Mouse (Mus musculus) adrenal gland, adult 18-20 months (tissue): ENCODE data around the gene Ngb. TPM values are rescaled to one million over a fixed set of nuclear protein-coding genes. Genes with fewer than 3 reads are reported as not detected.

Experiments used
- DNase-seq, 2 experiments: peaks; one replicate each; pipeline ENCODE4 v3.0.0; 2021 to 2022; ENCODE audit warnings: low spot score in 2 of 2
- total RNA-seq, 2 experiments: library from RNA; stranded (reverse); gene quantifications; 1 replicate in 1 of 2; 2 replicates in 1 of 2; pipeline ENCODE4 v1.2.3; 2021

The Ngb gene
- total RNA-seq, 2 experiments from 2014 or later: 3.5 to 4.2 TPM

DNA sequence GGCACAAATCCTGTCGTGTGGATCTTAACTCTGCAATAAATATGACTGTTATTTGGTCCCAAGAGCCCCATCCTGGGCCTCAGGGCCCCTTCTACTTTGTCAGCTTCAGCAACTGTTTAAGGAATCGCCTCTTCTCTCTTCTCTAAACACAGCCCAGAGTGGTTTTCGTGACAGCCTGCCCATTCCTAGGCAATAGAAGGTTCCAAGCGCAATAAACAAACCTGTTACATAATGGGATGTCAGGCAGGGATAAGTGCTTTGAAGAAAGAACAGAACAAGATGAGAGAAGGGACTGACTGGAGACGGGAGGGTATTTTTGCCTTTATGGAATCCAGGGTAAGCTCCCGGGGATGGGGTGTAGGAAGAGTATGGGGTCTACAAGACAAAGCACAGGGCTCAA lies 8.7 kb downstream of the Ngb start:
- DNase-seq: no peak

- no peak for DNase-seq
These were observed 9.1 kb downstream of the Ngb start for GRCm38 (mm10) chr12:87093249-87093648.

- DNase-seq: no peak
These were observed 10.4 kb downstream of the Ngb start for GRCm38 (mm10) chr12:87091916-87092315.

DNA sequence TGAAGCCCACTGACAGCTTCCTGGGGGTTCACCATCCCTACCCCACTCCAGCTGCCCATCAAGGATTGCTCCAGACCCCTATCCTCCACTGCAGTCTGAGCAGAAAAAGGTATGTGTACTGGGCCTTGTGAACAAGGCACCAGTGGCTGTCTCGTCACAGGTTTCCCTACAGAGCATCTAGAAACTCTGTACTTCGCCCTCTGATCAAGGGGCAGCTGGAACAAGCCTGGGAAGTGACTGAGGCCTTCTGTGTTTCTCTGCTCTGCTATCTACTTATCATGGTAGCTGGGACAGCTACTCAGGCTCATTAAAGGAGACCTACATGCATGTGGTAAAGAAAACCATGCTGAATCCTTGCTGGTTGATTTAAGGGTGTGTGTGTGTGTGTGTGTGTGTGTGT lies 12.6 kb downstream of the Ngb start:
- DNase-seq: no peak

DNA sequence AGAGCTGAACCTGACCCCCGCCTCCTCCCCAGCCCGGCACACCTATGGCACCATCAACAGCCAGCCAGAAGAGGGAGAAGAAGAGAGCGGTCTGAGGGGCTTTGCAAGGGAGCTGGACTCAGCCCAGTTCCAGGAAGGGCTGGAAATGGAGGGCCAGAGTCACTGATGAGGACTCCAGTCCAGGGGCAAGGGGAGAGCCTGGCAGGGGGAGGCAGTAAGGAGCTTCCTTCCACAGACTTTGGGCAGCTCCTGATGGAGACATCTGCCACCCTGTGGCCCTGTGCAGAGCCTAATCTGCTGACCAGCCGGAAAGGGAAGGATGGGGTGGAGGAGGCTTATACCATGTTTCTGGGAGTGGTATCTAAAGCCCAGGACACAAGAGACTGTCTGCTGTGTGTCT lies 13.1 kb downstream of the Ngb start:
- DNase-seq: no peak

DNA sequence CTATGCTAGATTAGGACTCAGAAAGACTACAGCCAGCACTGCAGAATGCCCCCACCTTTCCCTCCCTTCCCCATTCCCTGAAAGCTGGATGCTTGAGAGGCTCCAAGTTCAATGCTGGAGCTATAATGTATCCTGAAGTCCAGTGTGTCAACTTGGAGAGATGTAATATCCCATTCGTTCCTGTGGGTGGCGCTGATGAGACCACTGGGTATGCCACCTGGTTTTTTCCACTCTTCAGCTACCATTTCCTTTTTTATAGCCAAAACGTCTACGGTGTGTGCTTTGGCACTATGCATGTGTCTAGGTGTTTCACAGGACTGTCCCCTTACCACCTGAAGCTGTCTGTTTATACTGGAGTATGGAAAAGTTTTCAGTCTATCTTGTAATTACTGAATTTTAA lies 14.0 kb downstream of the Ngb start:
- no peak for DNase-seq

GRCm38 (mm10) chr12:87087236-87087635 lies 15.1 kb downstream of the Ngb start:
- DNase-seq: no peak

DNA sequence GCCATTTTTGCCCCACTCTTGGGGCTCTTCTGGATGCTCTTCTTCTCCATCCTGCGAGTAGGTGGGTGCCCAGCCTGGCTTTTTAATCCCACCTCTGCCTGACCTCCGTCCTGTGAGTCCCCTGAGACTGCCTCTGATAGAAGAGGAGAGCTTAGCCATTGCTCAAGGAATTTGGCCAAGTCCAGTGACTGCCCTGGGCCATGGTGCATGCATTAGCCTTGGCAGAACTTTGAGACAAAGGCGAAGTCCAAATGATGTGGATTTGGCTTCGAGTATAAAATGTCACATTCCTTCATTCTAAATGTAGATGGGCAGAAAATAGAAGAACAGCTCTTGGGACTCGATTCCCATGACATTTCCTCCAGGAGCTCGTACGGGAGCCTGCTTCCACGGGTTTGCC lies 19.5 kb downstream of the Ngb start:
- no peak for DNase-seq

DNA sequence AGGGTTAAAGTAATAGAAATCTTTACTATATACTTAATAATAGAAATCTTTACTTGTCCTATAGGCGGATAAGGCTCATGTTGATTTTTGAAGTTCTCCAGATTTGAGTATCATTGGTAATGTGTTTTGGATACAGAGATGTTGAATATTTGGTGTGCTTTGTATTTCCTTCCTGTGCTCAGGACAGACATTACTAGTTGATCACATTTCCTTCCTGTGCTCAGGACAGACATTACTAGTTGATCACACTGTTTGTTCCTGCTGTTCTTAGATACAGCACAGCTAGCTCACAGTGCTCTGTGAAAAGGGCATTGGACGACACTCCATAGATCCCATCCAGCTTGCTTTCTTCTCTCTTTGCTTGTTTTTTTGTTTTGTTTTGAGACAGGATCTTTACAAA lies 25.7 kb downstream of the Ngb start:
- no peak for DNase-seq

- no peak for DNase-seq
These were observed 31.8 kb downstream of the Ngb start for GRCm38 (mm10) chr12:87070520-87070919.

GRCm38 (mm10) chr12:87066429-87066828 lies 35.9 kb downstream of the Ngb start:
- no peak for DNase-seq

- DNase-seq: no peak
These were observed 36.9 kb downstream of the Ngb start for GRCm38 (mm10) chr12:87065446-87065845.

GRCm38 (mm10) chr12:87057066-87057465 lies 45.3 kb downstream of the Ngb start:
- DNase-seq: no peak

GRCm38 (mm10) chr12:87054873-87055272 lies 47.5 kb downstream of the Ngb start:
- no peak for DNase-seq

GRCm38 (mm10) chr12:87052661-87053321 lies 49.5 kb downstream of the Ngb start:
- DNase-seq: peak; percentile 85 to 89

DNA sequence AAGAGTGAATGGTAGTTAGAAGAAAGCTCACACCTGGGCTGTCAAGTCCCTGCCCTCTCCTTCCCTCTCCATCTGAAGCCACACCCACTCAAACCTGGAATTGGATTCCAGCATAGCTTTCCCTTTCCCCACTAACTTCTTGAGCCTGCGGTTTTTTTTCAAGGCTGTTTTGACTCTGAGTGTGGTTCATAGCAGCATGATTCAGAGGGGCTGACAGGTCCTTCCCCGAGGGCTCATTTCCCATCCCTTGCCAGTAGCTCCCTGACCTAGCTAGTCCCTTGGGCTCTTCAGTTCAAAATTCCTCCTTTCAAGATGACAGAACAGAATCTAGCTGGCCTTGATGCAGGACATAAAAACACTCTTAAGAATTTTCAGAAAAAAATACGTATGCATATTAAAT lies 54.8 kb downstream of the Ngb start:
- DNase-seq: no peak

Other genes with a start within 250 kb of the Ngb start
- gene Irf2bpl, start 217.7 kb downstream of the Ngb start, total RNA-seq: 10 to 100 TPM; 61.0 to 61.4 TPM
- 10 to 100 TPM; 21.8 to 28.5 TPM for gene Cipc, start 155.5 kb downstream of the Ngb start, total RNA-seq
- gene Zdhhc22, start 112.1 kb downstream of the Ngb start, total RNA-seq: 1 to 10 TPM; 1.0 to 2.2 TPM
- gene Tmem63c, start 81.2 kb downstream of the Ngb start, total RNA-seq: 1 to 10 TPM; 1.6 TPM
- gene Gstz1, start 44.6 kb upstream of the Ngb start, total RNA-seq: 100 to 1,000 TPM; 118 to 163 TPM
- 10 to 100 TPM; 10.8 to 13.3 TPM for gene Pomt2, start 45.4 kb upstream of the Ngb start, total RNA-seq
- 1 to 10 TPM; 1.4 to 1.7 TPM for gene Samd15, start 97.2 kb upstream of the Ngb start, total RNA-seq
- gene Tmed8, start 97.9 kb upstream of the Ngb start, total RNA-seq: 10 to 100 TPM; 23.5 to 32.1 TPM
- under 1 TPM; 0.67 to 0.76 TPM for gene Noxred1, start 136.2 kb upstream of the Ngb start, total RNA-seq
- 10 to 100 TPM; 35.9 to 40.3 TPM for gene Vipas39, start 163.7 kb upstream of the Ngb start, total RNA-seq
- gene Ahsa1, start 163.9 kb upstream of the Ngb start, total RNA-seq: 100 to 1,000 TPM; 235 to 276 TPM
- under 1 TPM in 1 of 2 experiments, not detected in 1; 0.13 TPM for gene Ism2, start 197.2 kb upstream of the Ngb start, total RNA-seq